Mouse (Mus musculus): ENCODE measurements around the gene Ubap2l.

Ubap2l gene

GRCm38 (mm10) chr3:90052351-90053241 is at the start of gene Ubap2l:
TSS of gene Ubap2l (minus strand) at chr3:90052628.
- peak; percentile 96 for DNase-seq (ENCODE audit: low read depth, low spot score)

GRCm38 (mm10) chr3:90101673-90102072 is 49.2 kb upstream of the Ubap2l start:
- DNase-seq (ENCODE audit: low read depth, low spot score), result no peak

GRCm38 (mm10) chr3:90101010-90101409 is 48.6 kb upstream of the Ubap2l start:
- DNase-seq (ENCODE audit: low read depth, low spot score), result no peak

- DNase-seq (ENCODE audit: low read depth, low spot score), result no peak
Measured at GRCm38 (mm10) chr3:90097928-90098327, 45.5 kb upstream of the Ubap2l start.

- DNase-seq (ENCODE audit: low read depth, low spot score), result no peak
Measured at GRCm38 (mm10) chr3:90094453-90094852, 42.0 kb upstream of the Ubap2l start.

GRCm38 (mm10) chr3:90090892-90091291 is 38.5 kb upstream of the Ubap2l start:
- DNase-seq (ENCODE audit: low read depth, low spot score), result no peak

- DNase-seq (ENCODE audit: low read depth, low spot score), result no peak
Measured at GRCm38 (mm10) chr3:90088617-90089016, 36.2 kb upstream of the Ubap2l start.

- no peak for DNase-seq (ENCODE audit: low read depth, low spot score)
Measured at GRCm38 (mm10) chr3:90086068-90086467, 33.6 kb upstream of the Ubap2l start.

GRCm38 (mm10) chr3:90085281-90085680 is 32.9 kb upstream of the Ubap2l start:
- DNase-seq (ENCODE audit: low read depth, low spot score), result no peak

- DNase-seq (ENCODE audit: low read depth, low spot score), result no peak
Measured at GRCm38 (mm10) chr3:90084790-90085189, 32.4 kb upstream of the Ubap2l start.

- no peak for DNase-seq (ENCODE audit: low read depth, low spot score)
Measured at GRCm38 (mm10) chr3:90083698-90084324, 31.4 kb upstream of the Ubap2l start.

GRCm38 (mm10) chr3:90083034-90083433 is 30.6 kb upstream of the Ubap2l start:
- no peak for DNase-seq (ENCODE audit: low read depth, low spot score)

GRCm38 (mm10) chr3:90081365-90082240 is 29.2 kb upstream of the Ubap2l start:
- no peak for DNase-seq (ENCODE audit: low read depth, low spot score)

- DNase-seq (ENCODE audit: low read depth, low spot score), result no peak
Measured at GRCm38 (mm10) chr3:90080498-90080863, 28.1 kb upstream of the Ubap2l start.

- no peak for DNase-seq (ENCODE audit: low read depth, low spot score)
Measured at GRCm38 (mm10) chr3:90079763-90080497, 27.5 kb upstream of the Ubap2l start.

GRCm38 (mm10) chr3:90079133-90079762 is 26.8 kb upstream of the Ubap2l start:
- DNase-seq (ENCODE audit: low read depth, low spot score), result peak; percentile 61

GRCm38 (mm10) chr3:90078224-90078623 is 25.8 kb upstream of the Ubap2l start:
- DNase-seq (ENCODE audit: low read depth, low spot score), result no peak

- peak; percentile 60 for DNase-seq (ENCODE audit: low read depth, low spot score)
Measured at GRCm38 (mm10) chr3:90076921-90077716, 24.7 kb upstream of the Ubap2l start.

- DNase-seq (ENCODE audit: low read depth, low spot score), result no peak
Measured at GRCm38 (mm10) chr3:90072294-90072693, 19.9 kb upstream of the Ubap2l start, which contains the start of gene Tpm3. TSS of gene Tpm3 (plus strand) at chr3:90072649.

- DNase-seq (ENCODE audit: low read depth, low spot score), result no peak
Measured at GRCm38 (mm10) chr3:90069688-90070087, 17.3 kb upstream of the Ubap2l start.

All from retina, adult 2 months (tissue).